Mouse (Mus musculus): ENCODE results near the gene Serinc2.
"Not testable (repeated sequence)": the region's sequence is repeated elsewhere in the genome, so short reads cannot be mapped to it uniquely, and the experiment has no call there.

Serinc2 gene

DNA sequence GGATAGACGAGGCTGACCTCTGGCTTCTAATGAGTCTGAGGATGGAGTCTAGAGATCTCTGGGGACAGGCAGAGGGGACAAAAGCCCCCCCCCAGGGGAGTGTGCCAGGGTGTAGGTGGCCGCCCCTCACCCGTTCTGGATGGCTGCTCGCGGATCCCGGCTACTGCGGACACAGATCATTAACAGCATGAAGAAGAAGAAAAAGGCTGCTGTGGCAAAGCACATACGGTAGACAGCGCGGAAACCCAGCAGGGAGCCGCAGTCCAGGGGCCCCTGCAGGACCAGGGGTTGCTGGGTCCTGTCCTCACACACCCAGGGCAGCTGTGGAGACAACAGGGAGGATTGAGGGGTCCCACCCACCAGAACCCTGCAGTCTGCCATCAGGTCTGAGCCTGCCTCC lies 14.9 kb downstream of the Serinc2 start:
- DNase-seq (ENCODE audit: low read depth, low spot score) = no peak

DNA sequence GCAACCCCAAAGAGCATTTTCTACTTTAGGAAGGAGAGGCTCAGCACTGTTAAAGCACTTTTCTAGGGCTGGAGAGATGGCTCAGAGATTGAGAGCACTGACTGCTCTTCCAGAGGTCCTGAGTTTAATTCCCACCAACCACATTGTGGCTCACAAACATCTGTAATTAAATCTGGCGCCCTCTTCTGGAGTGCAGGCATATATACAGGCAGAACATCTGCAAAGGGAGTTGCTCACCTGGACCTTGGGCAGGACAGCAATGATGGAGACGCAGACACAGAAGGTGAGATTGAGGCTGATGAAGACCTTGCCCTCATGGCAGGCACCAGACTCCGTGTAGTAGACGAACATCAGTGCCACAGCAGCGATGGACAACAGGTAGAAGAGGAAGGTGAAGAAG lies 18.6 kb downstream of the Serinc2 start:
- DNase-seq (ENCODE audit: low read depth, low spot score) = no peak

DNA sequence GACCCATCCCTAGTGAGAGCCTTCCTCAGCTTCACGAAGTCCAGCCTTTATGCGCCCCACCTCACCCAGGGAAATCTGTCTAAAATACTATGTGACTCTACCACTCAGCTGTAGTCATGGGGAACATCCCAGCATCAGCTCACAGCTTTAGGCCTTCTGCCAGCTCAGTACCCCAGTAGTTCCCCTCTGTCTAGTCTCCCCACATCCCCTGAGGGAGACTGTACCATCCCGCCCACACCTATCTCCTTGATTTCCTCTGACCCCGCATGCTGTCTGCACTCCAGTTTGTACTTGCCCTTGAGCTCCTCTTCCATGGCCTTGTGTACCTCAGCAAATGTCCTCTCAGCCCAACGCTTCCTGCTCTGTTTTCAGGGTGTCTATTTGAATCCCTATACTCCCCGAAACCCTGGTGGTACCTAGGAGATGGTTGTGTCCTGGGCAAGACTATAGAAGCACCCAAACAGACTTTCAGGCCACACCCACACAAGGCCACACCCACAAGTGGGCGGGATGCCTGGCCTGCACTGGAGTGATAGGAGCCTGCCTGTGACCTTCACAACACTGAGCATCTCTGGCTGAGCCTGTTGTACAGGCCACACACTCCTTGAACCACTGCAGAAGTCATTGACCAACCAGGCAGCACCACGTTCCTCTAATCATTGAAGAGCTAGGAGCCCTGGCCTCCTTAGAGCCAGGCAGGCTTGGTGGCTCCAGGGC lies 26.4 kb downstream of the Serinc2 start:
- peak; percentile 20 for DNase-seq (ENCODE audit: low read depth, low spot score)

DNA sequence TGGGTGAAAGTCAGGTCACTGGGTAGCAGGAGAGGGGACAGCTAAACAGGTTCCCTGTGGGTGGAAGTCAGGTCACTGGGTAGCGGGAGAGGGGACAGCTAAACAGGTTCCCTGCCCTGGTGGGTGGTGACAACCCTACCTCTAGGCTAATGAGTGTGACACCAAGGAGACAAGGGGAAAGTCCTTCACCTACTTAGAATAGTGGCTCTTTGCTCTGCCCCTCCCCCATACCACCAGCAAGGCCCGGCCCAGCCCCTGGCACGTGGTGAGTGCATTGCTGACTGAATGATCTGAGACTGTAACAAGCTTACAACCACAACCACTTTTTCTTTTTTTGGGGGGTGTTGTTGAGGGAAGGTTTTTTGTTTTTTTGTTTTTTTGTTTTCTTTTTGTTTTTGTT lies 27.2 kb downstream of the Serinc2 start:
- DNase-seq (ENCODE audit: low read depth, low spot score) = peak; percentile 9

DNA sequence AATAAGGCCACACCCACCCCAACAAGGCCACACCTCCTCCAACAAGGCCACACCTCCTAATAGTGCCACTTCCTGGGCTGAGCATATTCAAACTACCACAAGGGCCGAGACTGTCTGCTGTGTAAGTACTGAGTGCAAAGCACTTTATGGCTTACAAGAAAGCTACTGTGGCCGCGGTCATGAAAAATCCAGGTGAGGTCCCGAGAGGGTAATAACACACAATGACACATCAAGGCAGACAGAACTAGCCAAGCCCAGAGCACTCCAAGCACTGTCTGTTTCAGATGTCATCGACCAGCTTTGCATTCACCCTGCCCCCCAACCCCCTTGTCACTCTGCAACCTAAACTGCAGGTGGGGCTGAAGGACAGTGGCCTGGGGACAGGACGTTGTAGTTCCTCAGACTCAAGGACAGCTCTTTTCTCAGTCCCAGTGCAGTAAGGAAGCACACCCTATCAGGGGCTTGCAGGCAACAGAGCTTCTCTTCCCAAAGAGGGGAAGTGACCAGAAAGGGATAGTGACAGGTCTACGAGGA lies 27.8 kb downstream of the Serinc2 start:
- no peak for DNase-seq (ENCODE audit: low read depth, low spot score)

DNA sequence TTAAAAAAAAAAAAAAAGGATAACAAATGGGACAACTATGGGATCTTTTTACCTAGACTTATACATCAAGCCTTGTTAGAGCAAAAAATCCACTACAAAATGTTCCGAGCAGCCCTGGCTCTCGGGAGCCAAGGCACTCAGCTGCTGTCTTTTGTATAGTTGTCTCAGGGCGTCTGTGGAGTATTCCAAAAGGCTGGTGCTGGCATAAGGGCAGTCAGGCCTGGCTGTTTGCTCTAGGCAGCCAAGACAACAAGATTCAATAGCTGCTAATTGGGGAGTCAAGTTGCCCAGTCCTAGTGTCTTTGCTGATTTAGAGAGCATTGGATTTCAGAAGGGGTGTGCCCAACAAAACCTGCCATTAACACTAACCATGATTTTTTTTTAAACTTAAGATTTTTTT lies 30.4 kb downstream of the Serinc2 start:
- DNase-seq (ENCODE audit: low read depth, low spot score) = no peak

DNA sequence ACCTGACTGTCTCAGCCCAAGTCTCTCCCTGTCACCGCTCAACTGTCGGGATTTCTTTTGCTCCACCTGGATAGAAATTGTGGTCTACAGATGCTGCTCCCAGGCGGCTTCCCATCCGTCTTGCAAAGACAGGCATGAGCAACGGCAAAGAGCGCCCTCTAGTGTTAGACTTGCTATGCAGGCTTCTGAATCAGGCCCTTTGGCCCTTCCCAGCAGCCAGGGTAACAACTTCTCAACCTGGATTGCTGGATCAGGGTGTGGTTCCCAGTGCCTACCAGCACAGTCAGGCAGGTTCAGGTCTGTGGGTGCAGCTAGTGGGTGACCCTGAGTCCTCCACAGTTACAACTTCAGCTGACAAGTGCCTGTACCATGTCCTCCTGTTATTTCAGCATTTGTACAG lies 32.9 kb downstream of the Serinc2 start:
- peak; percentile 76 for DNase-seq (ENCODE audit: low read depth, low spot score)

DNA sequence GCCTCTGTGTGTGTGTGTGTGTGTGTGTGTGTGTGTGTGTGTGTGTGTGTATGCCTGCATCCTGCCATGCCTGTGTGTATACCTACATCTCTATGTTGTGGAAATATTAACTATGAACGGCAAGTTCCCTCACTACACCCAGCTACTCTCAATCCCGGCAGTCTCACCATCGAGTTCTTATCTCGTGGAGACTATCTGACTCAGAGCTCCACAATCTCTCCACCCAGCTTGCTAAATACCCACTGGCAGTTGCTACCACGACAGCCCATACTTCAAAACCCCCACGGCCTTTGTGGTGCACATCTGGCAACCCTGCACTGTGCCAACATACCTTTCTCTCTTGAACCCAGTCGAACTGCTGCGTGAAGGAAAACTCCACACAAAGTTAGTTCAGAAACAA lies 34.3 kb downstream of the Serinc2 start:
- no peak for DNase-seq (ENCODE audit: low read depth, low spot score)

DNA sequence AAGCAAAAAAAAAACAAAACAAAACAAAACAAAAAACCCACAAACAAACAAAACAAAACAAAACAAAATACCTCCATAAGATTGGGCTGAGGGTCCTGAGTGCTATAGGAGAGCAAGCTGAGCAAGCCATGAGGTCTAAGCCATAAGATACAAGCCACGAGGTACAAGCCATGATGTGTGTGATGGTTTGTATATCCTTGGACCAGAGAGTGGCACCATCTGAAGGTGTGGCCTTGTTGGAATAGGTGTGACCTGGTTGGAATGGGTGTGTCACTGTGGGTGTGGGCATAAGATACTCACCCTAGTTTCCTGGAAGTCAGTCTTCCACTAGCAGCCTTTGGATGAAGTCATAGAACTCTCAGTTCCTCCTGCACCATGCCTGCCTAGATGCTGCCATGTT lies 35.4 kb downstream of the Serinc2 start:
- DNase-seq (ENCODE audit: low read depth, low spot score) = not testable (repeated sequence)

DNA sequence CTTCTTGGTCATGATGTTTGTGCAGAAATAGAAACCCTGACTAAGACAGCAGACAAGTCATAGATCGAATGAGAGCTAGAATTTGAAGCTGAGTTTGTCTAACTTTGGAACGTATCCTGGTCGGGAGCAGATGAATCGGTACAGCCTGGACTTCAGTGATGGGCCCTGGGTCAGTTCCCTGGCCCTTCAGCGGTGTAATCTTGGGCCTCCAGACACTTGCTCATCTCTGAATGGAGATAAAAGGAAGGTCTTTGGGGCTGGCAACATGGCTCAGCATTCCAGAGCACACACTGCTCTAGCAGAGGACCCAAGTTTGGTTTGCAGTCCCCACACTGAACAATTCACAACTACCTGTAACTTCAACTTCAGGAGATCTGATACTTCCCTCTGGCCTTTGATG lies 36.0 kb downstream of the Serinc2 start:
- no peak for DNase-seq (ENCODE audit: low read depth, low spot score)

DNA sequence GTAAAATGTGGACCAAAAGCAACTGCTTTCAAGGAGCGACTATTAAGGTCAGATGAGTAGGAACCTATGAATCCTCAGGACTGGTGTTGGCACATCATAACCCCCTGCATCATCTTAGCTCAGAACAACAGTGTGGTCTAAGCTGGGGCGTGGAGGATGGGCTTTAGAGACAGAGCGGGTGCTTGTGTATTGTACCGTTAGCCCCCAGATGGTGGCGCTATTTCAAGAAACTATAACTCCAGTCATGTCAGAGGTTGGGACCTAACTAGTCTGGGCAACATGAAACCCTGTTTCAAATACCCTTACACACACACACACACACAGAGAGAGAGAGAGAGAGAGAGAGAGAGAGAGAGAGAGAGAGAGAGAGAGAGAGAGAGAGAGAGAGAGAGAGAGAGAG lies 38.3 kb downstream of the Serinc2 start:
- no peak for DNase-seq (ENCODE audit: low read depth, low spot score)

DNA sequence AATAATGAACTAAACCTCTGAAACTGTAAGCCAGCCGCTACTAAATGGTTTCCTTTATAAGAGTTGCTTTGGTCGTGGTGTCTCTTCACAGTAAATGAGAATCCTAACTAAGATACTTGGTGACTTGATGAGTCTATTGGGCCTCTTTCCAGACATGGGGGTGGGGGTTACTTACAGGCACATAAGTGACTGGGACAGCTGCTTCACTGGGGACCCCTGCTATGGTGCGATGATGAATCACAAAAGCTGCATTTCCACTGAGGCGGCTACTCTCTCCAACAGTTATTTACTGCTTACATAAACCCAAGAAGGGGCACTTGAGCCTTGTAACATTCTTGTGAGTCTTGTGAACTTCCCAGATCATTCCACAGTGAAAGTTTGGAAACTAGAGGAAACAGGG lies 41.4 kb downstream of the Serinc2 start:
- DNase-seq (ENCODE audit: low read depth, low spot score) = no peak

DNA sequence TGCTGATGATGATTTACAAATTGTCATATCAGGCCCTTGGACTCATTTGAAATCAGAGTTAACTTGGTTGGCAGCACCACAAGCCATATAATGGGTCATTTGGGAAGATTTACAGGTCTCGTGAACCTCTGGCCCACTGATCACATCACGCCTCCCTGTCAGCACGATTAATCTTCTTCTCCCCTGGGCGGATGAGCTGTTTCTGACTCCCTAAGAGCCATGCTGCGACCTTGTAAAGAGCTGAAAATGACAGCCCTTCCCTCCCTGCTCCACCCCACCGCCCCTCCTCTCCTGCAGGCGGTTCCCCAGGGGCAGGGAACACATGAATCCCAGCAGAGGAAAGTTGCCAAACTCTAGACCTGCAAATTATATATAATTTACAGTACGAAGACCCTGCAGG lies 42.6 kb downstream of the Serinc2 start:
- no peak for DNase-seq (ENCODE audit: low read depth, low spot score)

DNA sequence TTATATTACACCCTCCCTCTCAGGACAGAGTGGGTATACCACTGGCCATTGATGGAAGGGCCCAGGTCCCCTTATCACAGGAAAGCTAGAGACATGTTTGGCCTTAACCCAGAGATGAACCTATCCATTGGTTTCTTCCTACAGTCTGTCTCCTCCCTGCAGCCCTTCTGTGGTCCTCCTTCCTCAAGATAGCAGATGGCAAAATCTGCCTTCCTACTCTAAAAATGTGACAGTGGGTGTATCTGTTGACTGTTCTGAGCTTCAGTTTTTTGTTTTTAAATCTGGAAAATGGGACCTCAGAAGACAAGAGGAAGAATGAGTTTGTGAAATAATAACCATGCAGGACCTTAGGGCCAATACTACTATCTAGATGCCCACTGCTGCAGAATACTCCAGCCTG lies 54.9 kb downstream of the Serinc2 start:
- DNase-seq (ENCODE audit: low read depth, low spot score) = no peak

DNA sequence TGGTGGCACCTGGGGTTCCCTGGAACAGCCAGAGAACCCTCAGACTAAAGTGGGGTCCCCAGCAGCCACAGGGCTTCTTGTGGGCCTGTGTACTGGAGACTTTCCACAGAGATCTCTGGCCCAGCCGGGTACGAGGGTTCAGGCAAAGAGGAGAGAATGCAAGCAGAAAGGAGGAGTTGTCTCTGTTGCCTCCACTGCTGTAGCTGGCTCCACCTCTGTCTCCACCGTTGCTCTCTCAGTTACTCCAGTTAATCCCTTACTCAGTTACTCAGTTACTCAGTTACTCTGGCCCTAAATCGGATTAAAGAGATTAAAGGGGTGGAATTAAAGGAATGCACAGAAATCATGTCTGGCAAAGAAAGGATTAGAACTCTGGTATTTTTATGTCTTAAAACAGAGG lies 56.8 kb downstream of the Serinc2 start, which contains the start of gene Gm853:
TSS of gene Gm853 (minus strand) at position 223 of the 400 bp plus-strand sequence.
- DNase-seq (ENCODE audit: low read depth, low spot score) = no peak

DNA sequence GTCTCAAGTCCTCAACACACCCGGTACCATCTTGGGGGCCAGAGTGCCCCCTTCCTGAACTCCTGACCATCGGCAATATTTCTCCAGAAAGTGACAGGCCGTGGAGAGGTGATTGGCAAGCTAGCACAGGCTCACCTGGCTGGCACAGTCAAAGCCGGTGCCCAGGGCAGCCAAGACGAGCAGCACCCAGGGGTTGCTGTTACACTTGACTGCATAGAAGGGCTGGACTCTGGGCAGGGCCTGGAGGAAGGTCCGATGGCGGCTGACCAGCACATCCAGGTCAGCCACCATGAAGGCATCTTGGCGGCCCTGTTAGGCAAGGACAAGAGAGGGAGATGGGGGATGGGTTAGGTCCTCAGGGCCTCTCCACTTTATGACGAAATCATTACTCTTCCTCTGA lies 58.8 kb downstream of the Serinc2 start:
- DNase-seq (ENCODE audit: low read depth, low spot score) = no peak

DNA sequence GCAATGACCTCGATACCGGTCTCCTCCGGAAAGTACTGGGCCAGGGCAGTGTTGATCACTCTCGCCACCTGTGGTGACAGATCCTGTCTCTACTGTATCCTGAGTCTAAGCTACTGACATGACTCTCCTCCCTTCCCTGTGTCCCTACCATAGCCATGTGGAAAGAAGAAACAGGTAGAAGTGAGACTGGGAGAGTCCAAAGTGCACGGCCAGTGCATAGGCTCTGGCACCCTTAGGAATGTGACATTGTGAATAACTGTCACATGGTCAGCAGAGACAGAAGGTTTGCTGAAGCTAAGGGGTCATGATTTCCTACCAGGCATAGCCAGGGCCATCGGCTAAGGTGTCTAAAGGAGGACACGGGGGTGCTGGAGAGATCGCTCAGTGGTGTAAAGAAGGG lies 63.6 kb downstream of the Serinc2 start:
- no peak for DNase-seq (ENCODE audit: low read depth, low spot score)

DNA sequence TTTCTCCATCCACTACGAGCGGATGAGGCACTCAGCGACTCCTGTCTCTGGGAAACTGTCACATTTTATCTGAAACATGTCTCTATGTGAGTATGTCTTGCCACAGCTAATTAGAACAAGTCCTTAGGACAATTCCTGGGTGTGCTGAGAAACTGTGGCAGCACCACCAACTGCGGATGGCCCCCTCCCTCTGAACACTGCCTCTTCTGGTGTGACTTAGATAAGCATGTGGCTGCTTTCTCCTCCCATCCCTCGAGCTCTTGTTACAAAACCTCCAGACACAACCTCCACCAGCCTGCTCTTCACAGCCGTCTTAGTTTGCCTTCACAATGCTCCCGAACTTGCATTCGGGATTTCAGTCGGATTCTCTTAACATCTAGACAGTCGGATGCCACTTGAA lies 65.1 kb downstream of the Serinc2 start:
- no peak for DNase-seq (ENCODE audit: low read depth, low spot score)

DNA sequence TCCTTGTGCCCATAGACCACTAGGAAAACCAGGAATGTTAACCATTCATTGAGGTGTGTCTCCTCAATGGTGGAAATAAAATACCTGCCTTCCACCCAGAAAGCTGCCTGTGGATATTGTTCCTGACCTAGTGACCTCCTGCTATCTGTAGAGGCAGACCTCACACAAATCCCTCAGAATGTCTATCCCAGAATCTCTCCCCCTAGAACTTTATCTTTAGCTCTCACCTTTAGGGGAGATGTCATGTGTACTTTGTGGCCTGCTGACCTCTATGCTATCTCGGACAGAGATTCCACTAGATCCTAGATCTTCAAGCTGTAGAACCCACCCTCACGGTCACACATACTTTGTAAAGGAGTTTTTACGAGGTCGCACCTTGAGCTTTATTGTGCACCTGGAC lies 65.8 kb downstream of the Serinc2 start:
- no peak for DNase-seq (ENCODE audit: low read depth, low spot score)

DNA sequence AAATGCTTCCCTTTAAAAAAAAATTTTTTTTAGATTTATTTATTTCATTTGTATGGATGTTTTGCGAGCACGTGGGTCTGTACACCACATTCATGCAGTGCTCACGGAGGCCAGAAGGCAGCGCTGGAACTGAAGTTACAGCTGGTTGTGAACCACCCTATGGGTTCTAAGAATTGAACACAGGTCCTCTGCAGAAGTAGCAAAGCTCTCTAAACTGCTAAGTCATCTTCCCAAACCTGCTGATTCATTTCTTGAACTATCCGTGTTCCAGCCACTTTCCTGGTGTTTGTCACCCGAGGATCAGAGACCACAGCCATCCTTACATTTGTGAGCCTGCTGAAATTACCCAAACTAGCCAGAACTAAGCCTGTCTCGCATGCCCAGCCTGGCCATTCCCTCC lies 66.6 kb downstream of the Serinc2 start:
- no peak for DNase-seq (ENCODE audit: low read depth, low spot score)

DNA sequence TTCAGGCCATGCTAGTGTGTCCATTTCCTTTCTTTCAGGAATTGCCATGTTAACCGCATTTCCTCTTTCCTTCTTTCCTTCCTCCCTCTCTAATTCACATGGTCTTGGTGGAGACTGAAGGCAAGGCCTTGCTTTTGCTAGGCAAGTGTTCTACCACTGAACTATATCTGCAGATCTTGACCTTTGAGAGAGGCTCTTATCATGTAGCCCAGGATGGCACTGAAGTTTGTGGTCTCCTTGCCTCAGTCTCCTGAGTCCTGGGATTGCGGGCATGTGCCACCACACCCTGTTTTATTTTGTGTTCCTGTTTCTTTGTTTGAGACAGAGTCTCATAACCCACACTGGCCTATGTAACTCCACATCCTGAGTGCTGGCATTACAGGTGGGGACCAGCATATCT lies 67.1 kb downstream of the Serinc2 start:
- DNase-seq (ENCODE audit: low read depth, low spot score) = no peak

Measured in CD4-positive, CD25-positive, alpha-beta regulatory T cell, adult 2 months (primary cell).